Mouse (Mus musculus): ENCODE results near the gene Fam228b. TPM values are rescaled to one million over a fixed set of nuclear protein-coding genes. Genes with fewer than 3 reads are reported as not detected.

Gene Fam228b
- polyA plus RNA-seq, 1 experiment from 2014 or later: 7.2 TPM

DNA sequence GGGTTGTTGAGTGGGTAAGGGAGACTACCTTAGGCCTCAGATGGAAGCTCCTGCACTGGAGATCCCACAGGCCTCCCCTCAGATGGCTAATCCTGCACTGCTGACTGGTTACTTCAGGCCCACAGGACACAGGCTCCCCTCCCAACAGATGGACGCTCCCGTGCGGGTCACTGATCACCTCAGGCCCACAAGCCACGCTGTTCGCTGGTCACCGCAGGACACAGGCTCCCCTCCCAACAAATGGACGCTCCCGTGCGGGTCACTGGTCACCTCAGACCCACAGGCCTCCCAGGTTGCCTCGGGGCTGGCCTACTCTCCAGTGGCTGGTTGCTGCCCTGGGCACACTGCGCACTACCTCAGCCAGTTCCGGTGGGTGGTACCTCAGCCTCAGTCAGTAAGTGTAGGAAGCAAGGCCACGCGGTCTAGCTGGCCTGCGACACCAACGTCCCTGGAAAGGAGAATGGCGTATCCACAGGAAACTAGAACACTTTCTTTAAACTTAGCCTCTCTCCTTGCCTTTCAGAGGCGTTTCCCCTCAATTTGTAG lies 31.0 kb downstream of the Fam228b start, which contains the start of gene Fam228a:
Gene Fam228a (minus strand): TSS at position 400 of the 546 bp plus-strand sequence.
- Histone ChIP-seq H3K36me3 (no peaks in the 10 kb centered on the region), H3K9ac (no peak within 1 kb of the TSS), H3K4me1 (replicated peaks) (no peaks in the 10 kb centered on the region), H3K4me2 (no peak within 1 kb of the TSS), H3K27me3 (no peaks in the 10 kb centered on the region), H3K9me3 (no peaks in the 10 kb centered on the region), H3K27ac (replicated peaks) (no peak within 1 kb of the TSS), H3K4me3 (no peak within 1 kb of the TSS)
- WGBS: 79% methylated on average over 18 of the region's 18 CpGs
- no peak for ATAC-seq (ENCODE audit: low FRiP score, low read depth)

- H3K27me3 ChIP-seq: no peaks in the 10 kb centered on the region
- no peak for ATAC-seq (ENCODE audit: low FRiP score, low read depth)
- H3K9ac ChIP-seq: no peak overlapping the region
- H3K9me3 ChIP-seq: no peaks in the 10 kb centered on the region
- no peak overlapping the region for H3K4me3 ChIP-seq
- WGBS: 72% methylated on average over 4 of the region's 4 CpGs
- no peak overlapping the region for H3K4me2 ChIP-seq
- no peaks in the 10 kb centered on the region for H3K36me3 ChIP-seq
- no peak overlapping the region for H3K27ac ChIP-seq (replicated peaks)
- no peaks in the 10 kb centered on the region for H3K4me1 ChIP-seq (replicated peaks)
Measured at GRCm38 (mm10) chr12:4732332-4732731, 36.7 kb downstream of the Fam228b start.

- Histone ChIP-seq H3K9me3 (no peaks in the 10 kb centered on the region), H3K4me1 (replicated peaks) (no peaks in the 10 kb centered on the region), H3K27me3 (no peaks in the 10 kb centered on the region), H3K36me3 (no peaks in the 10 kb centered on the region), H3K4me3 (no peak overlapping the region), H3K27ac (replicated peaks) (no peak overlapping the region), H3K9ac (no peak overlapping the region), H3K4me2 (no peak overlapping the region)
- no peak for ATAC-seq (ENCODE audit: low FRiP score, low read depth)
- 69% methylated on average over 4 of the region's 4 CpGs for WGBS
Measured at GRCm38 (mm10) chr12:4731629-4732028, 37.4 kb downstream of the Fam228b start.

DNA sequence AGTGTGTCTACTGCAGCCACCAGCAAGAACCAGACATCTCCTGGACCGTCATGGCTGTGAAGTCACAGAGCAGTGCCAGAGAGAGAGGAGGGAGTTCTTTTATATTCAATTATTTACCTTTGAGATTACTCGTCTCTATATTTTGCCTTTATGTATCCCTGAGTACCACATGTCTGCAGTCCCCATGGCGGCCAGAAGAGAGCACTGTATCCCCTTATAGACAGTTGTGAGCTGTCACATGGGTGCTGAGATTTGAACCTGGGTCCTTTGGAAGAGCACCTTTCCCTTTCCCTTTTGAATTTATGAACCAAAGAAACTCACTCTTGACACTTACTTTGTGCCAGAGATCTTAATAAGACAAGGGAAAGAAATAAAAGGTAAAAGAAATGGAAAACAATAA lies 39.9 kb downstream of the Fam228b start:
- no peak overlapping the region for H3K4me2 ChIP-seq
- H3K4me1 ChIP-seq (replicated peaks): no peaks in the 10 kb centered on the region
- H3K4me3 ChIP-seq: no peak overlapping the region
- H3K9me3 ChIP-seq: no peaks in the 10 kb centered on the region
- no peaks in the 10 kb centered on the region for H3K36me3 ChIP-seq
- H3K9ac ChIP-seq: no peak overlapping the region
- ATAC-seq (ENCODE audit: low FRiP score, low read depth): no peak
- H3K27ac ChIP-seq (replicated peaks): no peak overlapping the region
- 89% methylated on average over 3 of the region's 3 CpGs for WGBS
- no peaks in the 10 kb centered on the region for H3K27me3 ChIP-seq

GRCm38 (mm10) chr12:4719762-4720754 lies 49.0 kb downstream of the Fam228b start:
- Histone ChIP-seq H3K27ac (replicated peaks) (no peak overlapping the region), H3K9me3 (no peaks in the 10 kb centered on the region), H3K27me3 (no peaks in the 10 kb centered on the region), H3K4me2 (no peak overlapping the region), H3K36me3 (no peaks in the 10 kb centered on the region), H3K9ac (no peak overlapping the region), H3K4me1 (replicated peaks) (0 out of 2 replicates have a peak, but pooled peaks cover 3% of the 10 kb centered on the region), H3K4me3 (no peak overlapping the region)
- no peak for ATAC-seq (ENCODE audit: low FRiP score, low read depth)
- 81% methylated on average over 17 of the region's 17 CpGs for WGBS

- H3K27me3 ChIP-seq: no peaks in the 10 kb centered on the region
- no peak overlapping the region for H3K4me2 ChIP-seq
- ATAC-seq (ENCODE audit: low FRiP score, low read depth): no peak
- no peaks in the 10 kb centered on the region for H3K36me3 ChIP-seq
- H3K4me3 ChIP-seq: no peak overlapping the region
- H3K9me3 ChIP-seq: no peaks in the 10 kb centered on the region
- no peak overlapping the region for H3K9ac ChIP-seq
- H3K27ac ChIP-seq (replicated peaks): no peak overlapping the region
- 0 out of 2 replicates have a peak, but pooled peaks cover 3% of the 10 kb centered on the region for H3K4me1 ChIP-seq (replicated peaks)
- 85% methylated on average over 13 of the region's 13 CpGs for WGBS
Measured at GRCm38 (mm10) chr12:4719066-4719761, 49.9 kb downstream of the Fam228b start.

DNA sequence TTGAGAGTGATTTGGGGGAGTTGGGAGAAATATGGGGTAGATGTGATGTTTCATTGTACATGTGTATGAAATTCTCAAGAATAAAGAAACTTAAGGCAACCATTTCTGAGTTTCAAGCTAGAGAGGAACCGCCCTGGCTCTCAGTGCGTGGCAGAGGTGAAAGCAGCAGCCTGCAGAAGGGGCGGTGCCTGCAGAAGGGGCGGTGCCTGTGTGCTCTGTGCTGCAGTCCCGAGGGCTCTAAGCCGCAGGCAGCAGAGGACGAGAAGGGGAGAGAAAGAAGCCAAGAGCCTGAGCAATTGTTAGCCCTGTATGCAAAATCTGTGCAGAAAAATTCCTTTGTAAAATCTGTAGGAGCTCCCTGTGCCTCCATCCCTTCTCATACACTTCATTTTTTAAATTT lies 51.6 kb downstream of the Fam228b start:
- Histone ChIP-seq H3K36me3 (peaks cover 10% of the 10 kb centered on the region; the same call in 1 of the 2 replicates), H3K9me3 (no peaks in the 10 kb centered on the region), H3K4me2 (no peak overlapping the region), H3K27ac (replicated peaks) (no peak overlapping the region), H3K4me1 (replicated peaks) (0 out of 2 replicates have a peak, but pooled peaks cover 3% of the 10 kb centered on the region), H3K27me3 (no peaks in the 10 kb centered on the region), H3K9ac (no peak overlapping the region), H3K4me3 (no peak overlapping the region)
- 7% methylated on average over 7 of the region's 7 CpGs for WGBS
- peak; percentile 59; the same call in 1 of the 2 replicates for ATAC-seq (ENCODE audit: low FRiP score, low read depth)

DNA sequence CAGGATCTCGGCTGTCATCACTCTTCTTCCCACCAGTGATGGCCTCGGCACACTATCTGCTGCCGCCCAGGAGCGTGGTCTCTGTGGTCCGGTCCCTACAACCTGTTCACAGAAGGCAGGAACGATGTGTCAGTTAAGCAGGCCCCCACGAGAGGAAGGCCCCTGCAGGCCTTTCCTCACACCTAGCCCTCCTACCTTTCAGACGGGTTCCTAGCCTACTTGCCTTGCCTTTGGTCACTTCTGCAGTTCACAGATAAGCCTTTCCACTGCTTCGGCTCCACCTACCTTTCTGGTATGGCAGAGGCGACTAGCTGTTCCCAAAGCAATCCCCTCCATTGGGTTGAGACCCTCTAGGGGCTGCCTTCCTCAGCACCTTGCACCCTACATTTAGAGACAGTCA lies 53.5 kb downstream of the Fam228b start:
- no peak overlapping the region for H3K4me2 ChIP-seq
- WGBS: 86% methylated on average over 10 of the region's 10 CpGs
- no peaks in the 10 kb centered on the region for H3K27me3 ChIP-seq
- no peaks in the 10 kb centered on the region for H3K9me3 ChIP-seq
- H3K27ac ChIP-seq (replicated peaks): no peak overlapping the region
- H3K9ac ChIP-seq: no peak overlapping the region
- no peak for ATAC-seq (ENCODE audit: low FRiP score, low read depth)
- no peak overlapping the region for H3K4me3 ChIP-seq
- H3K4me1 ChIP-seq (replicated peaks): 0 out of 2 replicates have a peak, but pooled peaks cover 3% of the 10 kb centered on the region
- peaks cover 15% of the 10 kb centered on the region; the same call in 1 of the 2 replicates for H3K36me3 ChIP-seq

GRCm38 (mm10) chr12:4713361-4713760 lies 55.7 kb downstream of the Fam228b start:
- H3K4me1 ChIP-seq (replicated peaks): 0 out of 2 replicates have a peak, but pooled peaks cover 3% of the 10 kb centered on the region
- no peak overlapping the region for H3K4me2 ChIP-seq
- no peak overlapping the region for H3K4me3 ChIP-seq
- H3K9ac ChIP-seq: no peak overlapping the region
- no peak for ATAC-seq (ENCODE audit: low FRiP score, low read depth)
- H3K27me3 ChIP-seq: no peaks in the 10 kb centered on the region
- no peak overlapping the region for H3K27ac ChIP-seq (replicated peaks)
- 80% methylated on average over 4 of the region's 4 CpGs for WGBS
- peaks cover 26% of the 10 kb centered on the region; the same call in 1 of the 2 replicates for H3K36me3 ChIP-seq
- H3K9me3 ChIP-seq: no peaks in the 10 kb centered on the region

DNA sequence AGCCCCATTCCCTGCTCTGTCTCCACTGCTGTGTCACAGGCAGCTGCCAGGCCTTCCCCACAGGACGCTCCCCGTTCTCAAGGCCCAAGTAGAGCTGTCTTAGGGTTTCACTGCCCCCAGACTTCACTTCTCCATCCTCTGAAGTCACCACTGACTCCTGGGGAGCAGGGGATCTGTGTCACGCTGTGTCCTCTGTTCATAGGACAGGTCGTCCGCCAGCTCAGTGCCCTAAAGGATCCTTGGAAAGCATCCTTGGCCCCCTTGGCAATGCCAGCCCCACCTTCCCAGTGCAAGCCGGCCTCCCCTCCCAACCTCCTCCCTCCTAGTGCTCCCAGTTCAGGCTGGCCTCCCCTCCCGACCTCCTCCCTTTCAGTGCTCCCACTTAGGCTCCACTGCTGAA lies 59.1 kb downstream of the Fam228b start:
- H3K27ac ChIP-seq (replicated peaks): no peak overlapping the region
- no peaks in the 10 kb centered on the region for H3K4me1 ChIP-seq (replicated peaks)
- WGBS: 86% methylated on average over 7 of the region's 7 CpGs
- H3K4me2 ChIP-seq: no peak overlapping the region
- no peaks in the 10 kb centered on the region for H3K9me3 ChIP-seq
- H3K4me3 ChIP-seq: no peak overlapping the region
- no peak for ATAC-seq (ENCODE audit: low FRiP score, low read depth)
- H3K36me3 ChIP-seq: peaks cover 31% of the 10 kb centered on the region; the same call in 1 of the 2 replicates
- H3K27me3 ChIP-seq: no peaks in the 10 kb centered on the region
- H3K9ac ChIP-seq: no peak overlapping the region

GRCm38 (mm10) chr12:4708881-4709604 lies 60.0 kb downstream of the Fam228b start:
- Histone ChIP-seq H3K4me2 (no peak overlapping the region), H3K4me3 (no peak overlapping the region), H3K9ac (no peak overlapping the region), H3K4me1 (replicated peaks) (no peaks in the 10 kb centered on the region), H3K27ac (replicated peaks) (no peak overlapping the region), H3K27me3 (no peaks in the 10 kb centered on the region), H3K36me3 (peaks cover 31% of the 10 kb centered on the region; the same call in 1 of the 2 replicates), H3K9me3 (no peaks in the 10 kb centered on the region)
- peak; percentile 69 for ATAC-seq (ENCODE audit: low FRiP score, low read depth)
- WGBS: 70% methylated on average over 8 of the region's 8 CpGs

All from hindbrain, embryonic 15.5 days (tissue).